Mouse (Mus musculus): ENCODE data around the gene Fbxw21.

DNA sequence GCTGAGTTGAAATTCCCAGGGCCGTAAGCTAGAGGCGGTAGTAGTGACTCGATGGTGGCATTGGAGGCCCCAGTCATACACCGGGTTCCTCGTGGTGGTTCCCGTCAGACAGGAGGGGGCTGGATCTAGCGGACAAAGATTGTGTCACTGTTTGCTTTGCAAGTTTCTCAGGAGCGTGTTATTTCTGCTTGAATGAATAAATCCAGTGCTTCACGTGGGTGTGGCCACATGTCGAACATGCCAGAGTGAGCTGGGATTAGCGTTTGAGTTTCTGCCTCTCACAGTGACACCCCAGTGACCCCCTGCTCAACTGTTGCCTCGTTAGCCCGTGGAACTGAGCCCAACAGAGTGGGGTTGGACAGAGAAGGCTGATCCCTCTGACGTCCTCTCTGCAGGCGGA is 71.4 kb downstream of the Fbxw21 start:
- TF ChIP-seq CTCF (IDR thresholded peaks at IDR 0.05; ENCODE audit: low read depth, low read length) (no peak), POLR2A (IDR thresholded peaks at IDR 0.05; ENCODE audit: borderline replicate concordance, low read depth, low read length) (no peak)
